Mouse (Mus musculus) liver, adult 2 months (tissue): Measurements from ENCODE around the gene Negr1. TPM values are rescaled to one million over a fixed set of nuclear protein-coding genes. Genes with fewer than 3 reads are reported as not detected.

Experiments used
- DNase-seq: peaks from one replicate; pipeline ENCODE4 v3.0.0-alpha.2; 2011; ENCODE audit warnings: low read depth, low spot score; ENCODE audit errors: extremely low read depth
- H3K27ac ChIP-seq: fragments of 200-500 bp; replicated peaks from 2 replicates; pipeline ENCODE4 v1.5.1; 2012; ENCODE audit warnings: low read depth, mild to moderate bottlenecking, control low read depth, inconsistent platforms, low read length; ENCODE audit not compliant: insufficient read depth
- H3K27me3 ChIP-seq: fragments of 200-500 bp; 2 replicates; pipeline ENCODE4 v1.6.1; 2012; ENCODE audit warnings: mild to moderate bottlenecking, moderate library complexity, low read length, inconsistent platforms; ENCODE audit not compliant: control insufficient read depth, insufficient read depth
- H3K36me3 ChIP-seq: fragments of 200-500 bp; 2 replicates; pipeline ENCODE4 v1.6.1; 2012; ENCODE audit warnings: low read length, inconsistent platforms; ENCODE audit not compliant: control insufficient read depth, insufficient read depth
- H3K4me1 ChIP-seq: fragments of 200-500 bp; 2 replicates; pipeline ENCODE4 v1.6.1; 2011; ENCODE audit warnings: low read length; ENCODE audit not compliant: control insufficient read depth, insufficient read depth
- H3K4me3 ChIP-seq: fragments of 200-500 bp; 2 replicates; pipeline ENCODE4 v1.5.1; 2011; ENCODE audit warnings: low read depth, mild to moderate bottlenecking, control low read depth, low read length, moderate library complexity; ENCODE audit not compliant: insufficient read depth
- H3K79me2 ChIP-seq: fragments of 200-500 bp; 2 replicates; pipeline ENCODE4 v1.6.1; 2012; ENCODE audit warnings: inconsistent platforms, mild to moderate bottlenecking, low read length, moderate library complexity; ENCODE audit not compliant: control insufficient read depth, insufficient read depth
- H3K9ac ChIP-seq: fragments of 200-500 bp; 2 replicates; pipeline ENCODE4 v1.6.1; 2012; ENCODE audit warnings: low read depth, mild to moderate bottlenecking, control low read depth, inconsistent platforms, low read length
- CTCF ChIP-seq: fragments of 200-500 bp; IDR thresholded peaks from 2 replicates; pipeline ENCODE4 v1.5.1; 2011; ENCODE audit warnings: low read depth, low read length, control low read depth
- POLR2A ChIP-seq: fragments of 200-500 bp; IDR thresholded peaks from 2 replicates; pipeline ENCODE4 v1.6.1; 2011; ENCODE audit warnings: low read length, control low read depth; ENCODE audit not compliant: insufficient read depth; ENCODE audit errors: extremely low read depth
- WGBS: fragments of 180-500 bp; shearing (Covaris S2); methylation state at CpG from one replicate; pipeline ENCODE4 v1.1.7; 2018; 5-methylcytosine and 5-hydroxymethylcytosine counted together
- polyA plus RNA-seq: library from polyadenylated mRNA; depleted of rRNA; stranded (reverse); fragments of >200 nt; gene quantifications from 2 replicates; pipeline ENCODE4 v1.2.3, GENCODE M21; 2012
- total RNA-seq: library from RNA; depleted of rRNA; stranded (reverse); fragments of >200 nt; gene quantifications from 2 replicates; pipeline ENCODE4 v1.2.3, GENCODE M21; 2014

Gene Negr1
- total and polyA plus RNA-seq, 2 experiments = 0.09 TPM; not detected in 1

GRCm38 (mm10) chr3:157255446-157255845 lies 693.9 kb downstream of the Negr1 start:
- 50% methylated on average over 1 of the region's 1 CpGs for WGBS
- TF ChIP-seq CTCF = no peak
- no peak for TF ChIP-seq POLR2A
- no peak for DNase-seq

GRCm38 (mm10) chr3:157255863-157256262 lies 694.3 kb downstream of the Negr1 start:
- Histone ChIP-seq H3K27ac (no peak overlapping the region), H3K36me3 (no peaks in the 10 kb centered on the region), H3K79me2 (no peaks in the 10 kb centered on the region), H3K9ac (no peak overlapping the region), H3K27me3 (no peaks in the 10 kb centered on the region), H3K4me3 (no peak overlapping the region), H3K4me1 (no peaks in the 10 kb centered on the region)
- WGBS = 46% methylated on average over 3 of the region's 3 CpGs
- no peak for DNase-seq
- TF ChIP-seq POLR2A (no peak), CTCF (no peak)

More at GRCm38 (mm10) chr3:157255446-157255845, 693.9 kb downstream of the Negr1 start:
- Histone ChIP-seq H3K9ac (no peak overlapping the region), H3K4me1 (no peaks in the 10 kb centered on the region), H3K27me3 (no peaks in the 10 kb centered on the region), H3K79me2 (no peaks in the 10 kb centered on the region), H3K36me3 (no peaks in the 10 kb centered on the region), H3K4me3 (no peak overlapping the region), H3K27ac (no peak overlapping the region)

DNA sequence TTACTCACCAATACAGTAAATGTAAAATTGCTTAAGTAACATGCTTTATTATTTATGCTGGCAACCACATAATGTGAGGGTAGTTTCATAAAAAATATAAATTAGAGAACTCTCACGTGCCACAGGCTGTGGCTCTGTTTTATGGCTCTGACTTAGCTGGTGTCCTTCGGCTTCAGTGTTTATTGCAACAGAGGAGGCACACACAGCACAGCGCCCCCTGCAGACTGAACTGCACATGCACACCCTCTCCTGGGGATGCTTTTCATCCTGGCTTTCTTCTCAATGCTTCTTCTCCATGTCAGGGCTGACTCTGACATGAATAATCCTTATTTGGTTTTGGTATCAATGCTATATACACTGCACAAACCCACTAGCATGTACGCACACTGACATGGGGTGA lies 707.1 kb downstream of the Negr1 start:
- Histone ChIP-seq H3K27me3 (no peaks in the 10 kb centered on the region; the same call in 1 of the 2 replicates), H3K4me1 (no peaks in the 10 kb centered on the region), H3K27ac (no peak overlapping the region), H3K9ac (no peak overlapping the region), H3K36me3 (no peaks in the 10 kb centered on the region), H3K79me2 (no peaks in the 10 kb centered on the region), H3K4me3 (no peak overlapping the region)
- TF ChIP-seq CTCF (0 out of 2 replicates have a peak, but pooled peaks have one; percentile 2), POLR2A (no peak)
- WGBS = 67% methylated on average over 4 of the region's 4 CpGs
- no peak for DNase-seq

- H3K36me3 ChIP-seq = no peaks in the 10 kb centered on the region
- DNase-seq = no peak
- H3K4me3 ChIP-seq = no peak overlapping the region
- H3K27me3 ChIP-seq = no peaks in the 10 kb centered on the region; the same call in 1 of the 2 replicates
- H3K9ac ChIP-seq = no peak overlapping the region
- no peak overlapping the region for H3K27ac ChIP-seq
- no peaks in the 10 kb centered on the region for H3K79me2 ChIP-seq
- no peaks in the 10 kb centered on the region for H3K4me1 ChIP-seq
- no peak for TF ChIP-seq CTCF
- no peak for TF ChIP-seq POLR2A
Measured at GRCm38 (mm10) chr3:157272379-157272778, 710.8 kb downstream of the Negr1 start.

GRCm38 (mm10) chr3:157274143-157274542 lies 712.5 kb downstream of the Negr1 start:
- H3K9ac ChIP-seq = no peak overlapping the region
- H3K4me1 ChIP-seq = no peaks in the 10 kb centered on the region
- H3K4me3 ChIP-seq = no peak overlapping the region
- H3K27ac ChIP-seq = no peak overlapping the region
- DNase-seq = no peak
- H3K27me3 ChIP-seq = no peaks in the 10 kb centered on the region
- no peaks in the 10 kb centered on the region for H3K36me3 ChIP-seq
- H3K79me2 ChIP-seq = no peaks in the 10 kb centered on the region
- 64% methylated on average over 1 of the region's 1 CpGs for WGBS
- TF ChIP-seq POLR2A (no peak), CTCF (no peak)

GRCm38 (mm10) chr3:157279717-157280116 lies 718.1 kb downstream of the Negr1 start:
- H3K9ac ChIP-seq = no peak overlapping the region
- no peaks in the 10 kb centered on the region for H3K79me2 ChIP-seq
- no peak overlapping the region for H3K4me3 ChIP-seq
- H3K27ac ChIP-seq = no peak overlapping the region
- no peaks in the 10 kb centered on the region for H3K4me1 ChIP-seq
- TF ChIP-seq CTCF (no peak), POLR2A (no peak)
- no peak for DNase-seq
- H3K36me3 ChIP-seq = no peaks in the 10 kb centered on the region
- H3K27me3 ChIP-seq = no peaks in the 10 kb centered on the region

GRCm38 (mm10) chr3:157281259-157281658 lies 719.7 kb downstream of the Negr1 start:
- no peak for DNase-seq
- TF ChIP-seq CTCF (no peak), POLR2A (no peak)
- H3K4me3 ChIP-seq = no peak overlapping the region
- H3K27ac ChIP-seq = no peak overlapping the region
- no peaks in the 10 kb centered on the region for H3K4me1 ChIP-seq
- H3K36me3 ChIP-seq = no peaks in the 10 kb centered on the region
- no peaks in the 10 kb centered on the region for H3K79me2 ChIP-seq
- no peak overlapping the region for H3K9ac ChIP-seq
- no peaks in the 10 kb centered on the region for H3K27me3 ChIP-seq
